Mouse (Mus musculus) heart, embryonic 16.5 days (tissue): ENCODE measurements around the gene Xpo5. TPM values are rescaled to one million over a fixed set of nuclear protein-coding genes. Genes with fewer than 3 reads are reported as not detected.
A peak's percentile ranks its signal among the peaks of the same experiment; 100 is the strongest.

Experiments
- ATAC-seq: fragments of 200-750 bp; cut with Nextera tagmentation; replicated peaks from 2 replicates; pipeline ENCODE4 v1.8.0; 2017; ENCODE audit warnings: moderate number of reproducible peaks; ENCODE audit not compliant: insufficient read depth, low FRiP score; ENCODE audit errors: extremely low read depth
- H3K27ac ChIP-seq: fragments of 300-500 bp; sonication (generic); 2 replicates; pipeline ENCODE4 v1.5.1; 2014; ENCODE audit warnings: mild to moderate bottlenecking, low read length, control low read depth, moderate library complexity
- H3K27me3 ChIP-seq: fragments of 300-500 bp; sonication (generic); 2 replicates; pipeline ENCODE4 v1.6.1; 2014; ENCODE audit warnings: low read length, mixed read lengths; ENCODE audit not compliant: control insufficient read depth, insufficient read depth
- H3K36me3 ChIP-seq: fragments of 300-500 bp; sonication (generic); 2 replicates; pipeline ENCODE4 v1.6.1; 2014; ENCODE audit not compliant: control insufficient read depth, insufficient read depth
- H3K4me1 ChIP-seq: fragments of 300-500 bp; sonication (generic); 2 replicates; pipeline ENCODE4 v1.6.1; 2014; ENCODE audit warnings: low read length, mixed read lengths; ENCODE audit not compliant: control insufficient read depth, insufficient read depth
- H3K4me2 ChIP-seq: fragments of 300-500 bp; sonication (generic); 2 replicates; pipeline ENCODE4 v1.6.1; 2014; ENCODE audit warnings: low read depth, mild to moderate bottlenecking, control low read depth, low read length
- H3K4me3 ChIP-seq: fragments of 300-500 bp; sonication (generic); 2 replicates; pipeline ENCODE4 v1.5.1; 2014; ENCODE audit warnings: mild to moderate bottlenecking, control low read depth, low read length
- H3K9ac ChIP-seq: fragments of 300-500 bp; sonication (generic); 2 replicates; pipeline ENCODE4 v1.6.1; 2014; ENCODE audit warnings: low read length, control low read depth
- H3K9me3 ChIP-seq: fragments of 300-500 bp; sonication (generic); replicated peaks from 2 replicates; pipeline ENCODE4 v1.6.1; 2016; ENCODE audit warnings: low read length; ENCODE audit not compliant: control insufficient read depth
- WGBS: fragments of 180-500 bp; shearing (Covaris S2); extraction: QIAGEN DNeasy Blood & Tissue Kit; methylation state at CpG from one replicate; pipeline ENCODE4 v1.1.7; 2014; 5-methylcytosine and 5-hydroxymethylcytosine counted together
- polyA plus RNA-seq: library from polyadenylated mRNA; unstranded; fragments of >200 nt; fragmentation: Nextera tagmentation; extraction: Ambion mirVana; gene quantifications from 2 replicates; pipeline ENCODE4 v1.2.1, GENCODE M21; 2015

Xpo5 gene
- polyA plus RNA-seq, 1 experiment from 2014 or later = 20.5 TPM

- Histone ChIP-seq H3K27me3 (no peaks in the 10 kb centered on the region), H3K4me1 (peaks cover 47% of the 10 kb centered on the region), H3K9ac (peak overlapping the region; percentile 28; the same call in 1 of the 2 replicates), H3K4me3 (no peak overlapping the region), H3K36me3 (peaks cover 15% of the 10 kb centered on the region), H3K4me2 (no peak overlapping the region), H3K27ac (peak overlapping the region; percentile 45), H3K9me3 (no peaks in the 10 kb centered on the region)
- ATAC-seq = no peak
- 75% methylated on average over 19 of the region's 19 CpGs for WGBS
Observed at GRCm38 (mm10) chr17:46269771-46270534, 67.4 kb downstream of the Xpo5 start.

GRCm38 (mm10) chr17:46272058-46272457 is 69.5 kb downstream of the Xpo5 start:
- no peak for ATAC-seq
- H3K36me3 ChIP-seq = peaks cover 14% of the 10 kb centered on the region

GRCm38 (mm10) chr17:46272675-46273074 is 70.1 kb downstream of the Xpo5 start:
- WGBS = 70% methylated on average over 5 of the region's 5 CpGs
- Histone ChIP-seq H3K9me3 (no peaks in the 10 kb centered on the region), H3K27ac (peak overlapping the region; percentile 23; the same call in 1 of the 2 replicates), H3K9ac (no peak overlapping the region), H3K4me1 (peaks cover 46% of the 10 kb centered on the region), H3K27me3 (no peaks in the 10 kb centered on the region), H3K4me2 (no peak overlapping the region), H3K36me3 (peaks cover 18% of the 10 kb centered on the region), H3K4me3 (no peak overlapping the region)
- no peak for ATAC-seq

More at GRCm38 (mm10) chr17:46272058-46272457, 69.5 kb downstream of the Xpo5 start:
- H3K27ac ChIP-seq = no peak overlapping the region
- no peak overlapping the region for H3K9ac ChIP-seq
- 87% methylated on average over 2 of the region's 2 CpGs for WGBS
- no peaks in the 10 kb centered on the region for H3K27me3 ChIP-seq
- no peak overlapping the region for H3K4me2 ChIP-seq
- H3K4me3 ChIP-seq = no peak overlapping the region
- peaks cover 44% of the 10 kb centered on the region for H3K4me1 ChIP-seq
- H3K9me3 ChIP-seq = no peaks in the 10 kb centered on the region

DNA sequence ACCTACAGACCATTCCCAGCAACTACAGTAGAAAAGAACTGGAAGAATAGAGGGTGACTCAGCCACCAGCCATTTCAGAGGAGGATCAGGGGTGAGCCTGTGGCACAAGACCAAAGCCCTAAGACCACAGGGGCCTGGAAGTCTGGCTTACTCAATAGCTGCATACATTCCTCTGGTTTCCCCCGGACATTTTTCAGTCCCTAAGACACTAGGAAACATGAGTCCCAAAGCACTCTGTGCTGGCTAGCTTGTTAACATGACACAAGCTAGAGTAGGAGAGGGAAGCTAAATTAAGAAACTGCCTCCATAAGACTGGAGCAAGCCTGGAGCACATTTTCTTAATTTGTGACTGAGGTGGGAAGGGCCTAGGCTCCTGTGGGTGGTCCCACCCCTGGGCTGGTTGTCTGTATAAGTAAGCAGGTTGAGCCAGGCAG is 71.2 kb downstream of the Xpo5 start:
- WGBS = 44% methylated on average over 1 of the region's 1 CpGs
- no peaks in the 10 kb centered on the region for H3K9me3 ChIP-seq
- peak overlapping the region; percentile 77 for H3K27ac ChIP-seq
- H3K9ac ChIP-seq = no peak overlapping the region; the same call in 1 of the 2 replicates
- peaks cover 22% of the 10 kb centered on the region for H3K36me3 ChIP-seq
- no peak overlapping the region for H3K4me3 ChIP-seq
- H3K4me2 ChIP-seq = no peak overlapping the region
- H3K4me1 ChIP-seq = peaks cover 47% of the 10 kb centered on the region
- H3K27me3 ChIP-seq = no peaks in the 10 kb centered on the region
- ATAC-seq = no peak; the same call in 1 of the 2 replicates

DNA sequence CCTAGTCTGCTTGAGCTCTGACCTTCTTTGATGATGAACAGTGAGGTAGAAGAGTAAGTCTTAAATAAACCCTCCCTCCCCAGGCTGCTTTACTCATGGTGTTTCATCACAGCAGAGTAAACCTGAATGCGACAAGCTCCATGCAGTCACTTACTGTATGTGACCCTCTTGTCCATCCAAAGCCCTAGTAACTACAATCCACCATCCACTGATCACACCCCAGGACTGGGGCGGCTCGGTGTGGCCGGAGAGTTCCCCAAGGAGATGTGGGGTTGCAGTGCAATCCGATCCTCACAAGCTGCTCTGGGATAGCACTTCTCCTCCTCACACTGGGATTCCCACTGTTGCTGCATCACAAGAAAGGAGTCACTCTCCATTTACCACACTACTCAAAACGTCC is 71.9 kb downstream of the Xpo5 start:
- WGBS = 69% methylated on average over 6 of the region's 6 CpGs
- no peak overlapping the region for H3K4me2 ChIP-seq
- H3K4me1 ChIP-seq = peaks cover 40% of the 10 kb centered on the region
- no peak overlapping the region for H3K4me3 ChIP-seq
- H3K9me3 ChIP-seq = no peaks in the 10 kb centered on the region
- ATAC-seq = no peak
- no peak overlapping the region; the same call in 1 of the 2 replicates for H3K9ac ChIP-seq
- H3K27me3 ChIP-seq = no peaks in the 10 kb centered on the region
- H3K36me3 ChIP-seq = peaks cover 25% of the 10 kb centered on the region
- peak overlapping the region; percentile 7 for H3K27ac ChIP-seq

- no peak overlapping the region for H3K4me3 ChIP-seq
- no peak overlapping the region for H3K4me2 ChIP-seq
- 86% methylated on average over 6 of the region's 6 CpGs for WGBS
- peaks cover 35% of the 10 kb centered on the region for H3K4me1 ChIP-seq
- no peak for ATAC-seq
- peaks cover 23% of the 10 kb centered on the region for H3K36me3 ChIP-seq
- H3K27me3 ChIP-seq = no peaks in the 10 kb centered on the region
- H3K9me3 ChIP-seq = no peaks in the 10 kb centered on the region
- no peak overlapping the region for H3K9ac ChIP-seq
- no peak overlapping the region for H3K27ac ChIP-seq
Observed at GRCm38 (mm10) chr17:46275034-46275433, 72.5 kb downstream of the Xpo5 start.

DNA sequence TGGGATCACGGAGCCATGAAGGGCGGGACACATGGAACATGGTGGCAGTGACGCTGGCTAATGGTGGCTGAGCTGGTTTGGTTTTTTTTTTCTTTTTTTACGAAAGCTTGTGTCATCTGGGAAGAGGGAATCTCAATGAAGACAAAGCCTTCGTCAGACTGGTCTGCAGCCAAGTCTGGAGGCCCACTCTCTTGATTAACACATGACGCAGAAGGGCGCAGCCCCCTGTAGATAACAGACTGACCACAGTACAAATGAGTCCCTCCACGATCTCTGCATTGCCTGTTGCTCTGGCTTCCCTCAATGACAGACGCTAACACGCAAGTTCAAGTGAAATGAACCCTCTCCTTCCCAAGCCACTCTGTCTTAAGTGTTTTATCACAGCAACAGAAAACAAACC is 72.9 kb downstream of the Xpo5 start:
- Histone ChIP-seq H3K4me3 (no peak overlapping the region), H3K4me1 (peaks cover 34% of the 10 kb centered on the region), H3K4me2 (no peak overlapping the region), H3K27ac (no peak overlapping the region), H3K9me3 (no peaks in the 10 kb centered on the region), H3K9ac (no peak overlapping the region), H3K36me3 (peaks cover 23% of the 10 kb centered on the region), H3K27me3 (no peaks in the 10 kb centered on the region)
- WGBS = 65% methylated on average over 10 of the region's 10 CpGs
- ATAC-seq = no peak

GRCm38 (mm10) chr17:46277586-46277985 is 75.0 kb downstream of the Xpo5 start:
- H3K27ac ChIP-seq = peak overlapping the region; percentile 40; the same call in 1 of the 2 replicates
- H3K9ac ChIP-seq = no peak overlapping the region
- H3K9me3 ChIP-seq = no peaks in the 10 kb centered on the region
- no peak overlapping the region for H3K4me2 ChIP-seq
- no peak for ATAC-seq
- H3K27me3 ChIP-seq = no peaks in the 10 kb centered on the region
- 61% methylated on average over 4 of the region's 4 CpGs for WGBS
- peaks cover 43% of the 10 kb centered on the region for H3K4me1 ChIP-seq
- H3K36me3 ChIP-seq = peaks cover 12% of the 10 kb centered on the region; the same call in 1 of the 2 replicates
- no peak overlapping the region for H3K4me3 ChIP-seq

DNA sequence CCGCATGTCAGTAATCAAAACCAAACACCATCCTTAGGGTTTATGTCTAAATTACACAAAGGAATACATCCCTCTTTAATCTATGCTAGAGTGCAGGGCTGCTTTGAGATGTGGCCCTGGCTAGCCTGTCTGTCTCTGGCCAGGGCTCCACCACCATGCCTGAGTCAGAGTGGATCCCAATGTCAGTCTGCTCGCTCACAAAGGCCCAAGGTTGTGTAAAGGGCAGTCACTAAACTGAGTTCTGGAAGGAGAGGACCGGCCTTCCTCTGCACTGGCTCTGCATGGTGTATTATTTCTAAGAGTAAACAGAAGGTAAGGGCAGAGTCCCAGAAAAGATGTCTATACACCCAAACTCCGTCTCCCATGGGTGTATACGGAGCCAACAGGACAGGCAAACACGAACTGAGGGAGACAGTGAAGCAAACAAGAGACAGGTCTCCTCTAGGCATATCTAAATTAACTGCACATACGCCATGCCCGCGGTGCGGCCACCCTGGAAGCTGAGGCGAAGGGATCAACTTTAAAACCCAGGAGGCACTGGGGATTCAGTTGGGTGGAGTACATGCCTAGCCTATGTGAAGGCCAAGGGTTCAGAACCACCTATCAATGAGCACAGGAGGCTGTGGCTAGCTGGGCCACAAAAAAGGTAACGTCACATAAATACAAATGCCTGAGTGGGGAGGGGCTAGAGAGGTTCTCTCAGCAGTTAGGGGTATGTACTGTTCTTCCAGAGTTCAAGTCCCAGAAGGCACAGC is 75.6 kb downstream of the Xpo5 start:
- H3K9me3 ChIP-seq = no peaks in the 10 kb centered on the region
- peaks cover 38% of the 10 kb centered on the region for H3K4me1 ChIP-seq
- peak overlapping the region; percentile 20 for H3K27ac ChIP-seq
- no peaks in the 10 kb centered on the region for H3K27me3 ChIP-seq
- 81% methylated on average over 12 of the region's 12 CpGs for WGBS
- 0 out of 2 replicates have a peak overlapping the region, but pooled peaks have one; percentile 31 for H3K9ac ChIP-seq
- peaks cover 12% of the 10 kb centered on the region; the same call in 1 of the 2 replicates for H3K36me3 ChIP-seq
- H3K4me3 ChIP-seq = no peak overlapping the region
- no peak for ATAC-seq
- no peak overlapping the region for H3K4me2 ChIP-seq
